Mouse (Mus musculus): ENCODE measurements around the gene Bfsp1.

GRCm38 (mm10) chr2:143839458-143839857 is 23.5 kb downstream of the Bfsp1 start:
- TF ChIP-seq POLR2A (IDR thresholded peaks at IDR 0.05; ENCODE audit: insufficient read depth, low read depth, low read length) (no peak), CTCF (IDR thresholded peaks at IDR 0.05) (no peak), EP300 (IDR thresholded peaks at IDR 0.05; ENCODE audit: insufficient read depth, low read depth, low read length) (no peak)

All from heart, adult 2 months (tissue).